Mouse (Mus musculus) CH12.LX (cell line): ENCODE measurements around the gene Rnf115. TPM values are rescaled to one million over a fixed set of nuclear protein-coding genes. Genes with fewer than 3 reads are reported as not detected.

ENCODE experiments used
- DNase-seq: peaks from one replicate; pipeline ENCODE4 v3.0.0-alpha.2; 2013; ENCODE audit errors: extremely low read depth
- H3K27ac ChIP-seq: 2 replicates; pipeline ENCODE4 v1.5.1; 2012; ENCODE audit warnings: low read depth, mild to moderate bottlenecking, control low read depth, moderate library complexity; ENCODE audit not compliant: insufficient read depth
- H3K27me3 ChIP-seq: replicated peaks from 2 replicates; pipeline ENCODE3; 2012; ENCODE audit warnings: inconsistent platforms
- H3K36me3 ChIP-seq, 2 experiments: replicated peaks in 1 of 2; 2 replicates each; pipeline versions ENCODE3 to v1.6.1; 2012; ENCODE audit warnings: inconsistent platforms in 1 of 2, low read length in 1 of 2, mild to moderate bottlenecking in 1 of 2, mixed read lengths in 1 of 2, moderate library complexity in 1 of 2; ENCODE audit not compliant: control insufficient read depth in 1 of 2, insufficient read depth in 1 of 2
- H3K4me1 ChIP-seq, 2 experiments: 2 replicates each; pipeline ENCODE4 v1.6.1; 2012; ENCODE audit warnings: inconsistent platforms in 1 of 2, moderate library complexity in 1 of 2; ENCODE audit not compliant: insufficient read depth in 2 of 2, control insufficient read depth in 1 of 2
- H3K4me2 ChIP-seq: 2 replicates; pipeline ENCODE4 v1.6.1; 2012; ENCODE audit warnings: low read depth, mild to moderate bottlenecking, control low read depth; ENCODE audit not compliant: poor library complexity, insufficient read depth, severe bottlenecking
- H3K4me3 ChIP-seq, 3 experiments: fragments of 150-350 bp in 1 of 3; sonication (generic) in 1 of 3; replicated peaks in 1 of 3; 2 replicates each; pipeline versions ENCODE3 to v1.5.1; 2011 to 2012; ENCODE audit warnings: low read depth in 2 of 3, low read length in 2 of 3, mild to moderate bottlenecking in 2 of 3, moderate library complexity in 2 of 3, control low read depth in 1 of 3, improper control_type of control experiment in 1 of 3, inconsistent platforms in 1 of 3, mixed read lengths in 1 of 3; ENCODE audit not compliant: poor library complexity in 1 of 3
- H3K79me2 ChIP-seq: replicated peaks from 2 replicates; pipeline ENCODE4 v1.6.1; 2012; ENCODE audit warnings: mild to moderate bottlenecking, moderate library complexity; ENCODE audit not compliant: control insufficient read depth, poor library complexity, insufficient read depth, severe bottlenecking; ENCODE audit errors: extremely low read depth
- H3K9ac ChIP-seq: 2 replicates; pipeline ENCODE4 v1.6.1; 2012; ENCODE audit warnings: low read depth, mild to moderate bottlenecking, control low read depth, moderate library complexity; ENCODE audit not compliant: insufficient read depth
- H3K9me3 ChIP-seq: replicated peaks from 2 replicates; pipeline ENCODE3; 2012; ENCODE audit warnings: low read length, inconsistent platforms, mixed read lengths
- BHLHE40 ChIP-seq: IDR thresholded peaks from 2 replicates; pipeline ENCODE4 v1.6.1; 2011; ENCODE audit warnings: mild to moderate bottlenecking, low read depth, low read length, improper control_type of control experiment
- CHD2 ChIP-seq: IDR thresholded peaks from 2 replicates; pipeline ENCODE4 v1.6.1; 2011; ENCODE audit warnings: low read length, improper control_type of control experiment
- CTCF ChIP-seq, 2 experiments: IDR thresholded peaks in 1 of 2; conservative IDR thresholded peaks in 1 of 2; 2 replicates each; pipeline ENCODE4 v1.5.1; 2011 to 2012; ENCODE audit warnings: low read depth in 2 of 2, low read length in 2 of 2, improper control_type of control experiment in 1 of 2, inconsistent platforms in 1 of 2, mild to moderate bottlenecking in 1 of 2, moderate library complexity in 1 of 2
- ETS1 ChIP-seq: conservative IDR thresholded peaks from 2 replicates; pipeline ENCODE4 v1.6.1; 2012; ENCODE audit warnings: low read depth, mild to moderate bottlenecking, inconsistent platforms, low read length, improper control_type of control experiment, moderate library complexity
- GABPA ChIP-seq: IDR thresholded peaks from 2 replicates; pipeline ENCODE4 v1.6.1; 2012; ENCODE audit warnings: low read depth, low read length, improper control_type of control experiment, inconsistent platforms; ENCODE audit not compliant: insufficient replicate concordance
- MAX ChIP-seq: IDR thresholded peaks from 2 replicates; pipeline ENCODE4 v1.6.1; 2011; ENCODE audit warnings: low read length, improper control_type of control experiment
- PAX5 ChIP-seq: IDR thresholded peaks from 2 replicates; pipeline ENCODE4 v1.6.1; 2012; ENCODE audit warnings: low read length, inconsistent platforms, mixed read lengths
- POLR2AphosphoS2 ChIP-seq: IDR thresholded peaks from 2 replicates; pipeline ENCODE4 v1.6.1; 2011; ENCODE audit warnings: low read depth, low read length, improper control_type of control experiment
- RAD21 ChIP-seq: IDR thresholded peaks from 2 replicates; pipeline ENCODE4 v1.6.1; 2011; ENCODE audit warnings: low read depth, mild to moderate bottlenecking, low read length, improper control_type of control experiment, moderate library complexity
- RCOR1 ChIP-seq: conservative IDR thresholded peaks from 2 replicates; pipeline ENCODE4 v1.6.1; 2012; ENCODE audit warnings: low read depth, mild to moderate bottlenecking, inconsistent platforms, low read length, improper control_type of control experiment
- SMC3 ChIP-seq: IDR thresholded peaks from 2 replicates; pipeline ENCODE4 v1.6.1; 2011; ENCODE audit warnings: low read depth, low read length, improper control_type of control experiment
- TBP ChIP-seq: conservative IDR thresholded peaks from 2 replicates; pipeline ENCODE4 v1.6.1; 2011; ENCODE audit warnings: low read depth, low read length, improper control_type of control experiment
- UBTF ChIP-seq: IDR thresholded peaks from 2 replicates; pipeline ENCODE4 v1.6.1; 2012; ENCODE audit warnings: low read depth, mild to moderate bottlenecking, inconsistent platforms, low read length, improper control_type of control experiment, moderate library complexity
- USF1 ChIP-seq: IDR thresholded peaks from 2 replicates; pipeline ENCODE4 v1.6.1; 2014; ENCODE audit warnings: low read depth, mild to moderate bottlenecking, inconsistent platforms, low read length, improper control_type of control experiment
- ZNF384 ChIP-seq: IDR thresholded peaks from 2 replicates; pipeline ENCODE4 v1.6.1; 2012; ENCODE audit warnings: low read depth, low read length, improper control_type of control experiment, inconsistent platforms
- dilution Hi-C: fragments of 300-500 bp; cut with MboI; formaldehyde crosslinking; loops from 2 replicates; pipeline ENCODE4 v1.14.3; 2020; ENCODE audit warnings: low sequenced_read_pairs; ENCODE audit not compliant: extremely low pct_unique_long_range_greater_than_20kb, extremely low pct_ligation_motif_present
- in situ Hi-C: fragments of 300-500 bp; cut with MboI; formaldehyde crosslinking; loops from 3 replicates; pipeline ENCODE4 v1.14.3; 2019; ENCODE audit warnings: low sequenced_read_pairs, low pct_ligation_motif_present, low pct_unique_long_range_greater_than_20kb, mixed read lengths
- polyA plus RNA-seq: library from polyadenylated mRNA; unstranded; fragments of >175 nt; gene quantifications from 2 replicates; pipeline ENCODE4 v1.2.1, GENCODE M21; 2012; ENCODE audit warnings: low read depth; ENCODE audit not compliant: insufficient read length
- total RNA-seq, 2 experiments: library from RNA; depleted of rRNA; stranded (reverse); fragments of 300-350 nt in 1 of 2; fragments of >200 nt in 1 of 2; gene quantifications; 2 replicates each; pipeline ENCODE4 v1.2.3; 2012 to 2014

The Rnf115 gene
- total and polyA plus RNA-seq, 3 experiments = 25.8 to 79.3 (median 64.7) TPM

- no peak for DNase-seq
- in situ Hi-C loops = no loop called here
Measured at GRCm38 (mm10) chr3:96692506-96692905, 35.0 kb upstream of the Rnf115 start.

GRCm38 (mm10) chr3:96693579-96693978 lies 33.9 kb upstream of the Rnf115 start:
- Histone ChIP-seq H3K4me1 (peaks cover 5 to 44% of the 10 kb centered on the region in 2 experiments; a peak in 3 of 4 replicates), H3K9ac (no peak overlapping the region), H3K27me3 (no peaks in the 10 kb centered on the region), H3K27ac (no peak overlapping the region), H3K9me3 (no peaks in the 10 kb centered on the region), H3K4me3 (no peak overlapping the region), H3K79me2 (no peaks in the 10 kb centered on the region), H3K4me2 (no peak overlapping the region), H3K36me3 (peaks cover 0 to 2% of the 10 kb centered on the region in 2 experiments)
- TF ChIP-seq ZNF384 (peak; percentile 53), SMC3 (no peak)
- no peak for DNase-seq
- dilution Hi-C loops = no loop called here
- in situ Hi-C loops = no loop called here

More at GRCm38 (mm10) chr3:96692506-96692905, 35.0 kb upstream of the Rnf115 start:
- no peaks in the 10 kb centered on the region for H3K79me2 ChIP-seq
- no peak overlapping the region for H3K4me2 ChIP-seq
- no peak overlapping the region for H3K9ac ChIP-seq
- TF ChIP-seq UBTF = no peak
- TF ChIP-seq SMC3 = peak; percentile 75
- peak in 1 of 2 experiments; percentile 70; a peak in 2 of 4 replicates for TF ChIP-seq CTCF (conservative IDR thresholded peaks at IDR 0.05 in 1 of 2, IDR thresholded peaks at IDR 0.05 in 1 of 2; ENCODE audit: low read depth in 2 of 2, low read length in 2 of 2)
- 0 out of 2 replicates have a peak, but pooled peaks have one; percentile 24 for TF ChIP-seq CHD2
- TF ChIP-seq PAX5 = no peak
- peak; percentile 58 for TF ChIP-seq RAD21
- no peak for TF ChIP-seq USF1
- TF ChIP-seq BHLHE40 = no peak
- TF ChIP-seq TBP = no peak
- TF ChIP-seq RCOR1 = no peak
- TF ChIP-seq POLR2AphosphoS2 = no peak
- no peak for TF ChIP-seq ETS1
- TF ChIP-seq GABPA = no peak
- TF ChIP-seq MAX = no peak
- no peaks in the 10 kb centered on the region for H3K27me3 ChIP-seq
- no peak overlapping the region for H3K27ac ChIP-seq
- dilution Hi-C loops = no loop called here
- H3K36me3 ChIP-seq = peaks cover 0 to 2% of the 10 kb centered on the region in 2 experiments
- H3K4me3 ChIP-seq = no peak overlapping the region
- H3K9me3 ChIP-seq = no peaks in the 10 kb centered on the region
- H3K4me1 ChIP-seq = peaks cover 5 to 36% of the 10 kb centered on the region in 2 experiments; a peak in 3 of 4 replicates
